Mouse (Mus musculus): ENCODE measurements around the gene Itgb6. TPM values are rescaled to one million over a fixed set of nuclear protein-coding genes. Genes with fewer than 3 reads are reported as not detected.

Itgb6 gene
- polyA plus RNA-seq, 1 experiment, result not detected

- H3K4me3 ChIP-seq (ENCODE audit: extremely low read depth, insufficient read depth, insufficient read length), result no peak overlapping the region
- WGBS, result 57% methylated on average over 3 of the region's 3 CpGs
- no peak overlapping the region for H3K27ac ChIP-seq (ENCODE audit: insufficient read depth, low read length)
- no peak for DNase-seq (ENCODE audit: low read depth in 1 of 2, low spot score in 2 of 2)
- TF ChIP-seq CTCF (IDR thresholded peaks at IDR 0.05; ENCODE audit: extremely low read depth, insufficient read depth, insufficient read length, insufficient replicate concordance) (no peak), POLR2A (IDR thresholded peaks at IDR 0.05; ENCODE audit: low read depth, low read length) (no peak)
- H3K36me3 ChIP-seq (ENCODE audit: control insufficient read depth, insufficient read depth, low read length), result no peaks in the 10 kb centered on the region
- no peaks in the 10 kb centered on the region for H3K4me1 ChIP-seq (ENCODE audit: control insufficient read depth, insufficient read depth, insufficient read length)
- no peaks in the 10 kb centered on the region for H3K27me3 ChIP-seq (ENCODE audit: control insufficient read depth, insufficient read depth, low read length)
Observed at GRCm38 (mm10) chr2:60643406-60643805, 79.0 kb downstream of the Itgb6 start.

GRCm38 (mm10) chr2:60642606-60643005 is 79.8 kb downstream of the Itgb6 start:
- 88% methylated on average over 7 of the region's 7 CpGs for WGBS
- H3K27ac ChIP-seq (ENCODE audit: insufficient read depth, low read length), result no peak overlapping the region
- H3K4me3 ChIP-seq (ENCODE audit: extremely low read depth, insufficient read depth, insufficient read length), result no peak overlapping the region
- DNase-seq (ENCODE audit: low read depth in 1 of 2, low spot score in 2 of 2), result no peak
- TF ChIP-seq CTCF (IDR thresholded peaks at IDR 0.05; ENCODE audit: extremely low read depth, insufficient read depth, insufficient read length, insufficient replicate concordance) (no peak), POLR2A (IDR thresholded peaks at IDR 0.05; ENCODE audit: low read depth, low read length) (no peak)
- no peaks in the 10 kb centered on the region for H3K36me3 ChIP-seq (ENCODE audit: control insufficient read depth, insufficient read depth, low read length)
- H3K27me3 ChIP-seq (ENCODE audit: control insufficient read depth, insufficient read depth, low read length), result no peaks in the 10 kb centered on the region
- no peaks in the 10 kb centered on the region for H3K4me1 ChIP-seq (ENCODE audit: control insufficient read depth, insufficient read depth, insufficient read length)

- H3K4me3 ChIP-seq (ENCODE audit: extremely low read depth, insufficient read depth, insufficient read length), result no peak overlapping the region
- WGBS, result 84% methylated on average over 7 of the region's 7 CpGs
- DNase-seq (ENCODE audit: low read depth in 1 of 2, low spot score in 2 of 2), result no peak
- no peak for TF ChIP-seq POLR2A (IDR thresholded peaks at IDR 0.05; ENCODE audit: low read depth, low read length)
- TF ChIP-seq CTCF (IDR thresholded peaks at IDR 0.05; ENCODE audit: extremely low read depth, insufficient read depth, insufficient read length, insufficient replicate concordance), result no peak
- no peaks in the 10 kb centered on the region for H3K27me3 ChIP-seq (ENCODE audit: control insufficient read depth, insufficient read depth, low read length)
- no peak overlapping the region for H3K27ac ChIP-seq (ENCODE audit: insufficient read depth, low read length)
- H3K4me1 ChIP-seq (ENCODE audit: control insufficient read depth, insufficient read depth, insufficient read length), result no peaks in the 10 kb centered on the region
- H3K36me3 ChIP-seq (ENCODE audit: control insufficient read depth, insufficient read depth, low read length), result no peaks in the 10 kb centered on the region
Observed at GRCm38 (mm10) chr2:60640342-60640672, 82.1 kb downstream of the Itgb6 start.

GRCm38 (mm10) chr2:60639617-60640341 is 82.7 kb downstream of the Itgb6 start:
- 91% methylated on average over 10 of the region's 10 CpGs for WGBS
- no peaks in the 10 kb centered on the region for H3K36me3 ChIP-seq (ENCODE audit: control insufficient read depth, insufficient read depth, low read length)
- no peaks in the 10 kb centered on the region for H3K4me1 ChIP-seq (ENCODE audit: control insufficient read depth, insufficient read depth, insufficient read length)
- no peak overlapping the region for H3K27ac ChIP-seq (ENCODE audit: insufficient read depth, low read length)
- TF ChIP-seq CTCF (IDR thresholded peaks at IDR 0.05; ENCODE audit: extremely low read depth, insufficient read depth, insufficient read length, insufficient replicate concordance) (no peak), POLR2A (IDR thresholded peaks at IDR 0.05; ENCODE audit: low read depth, low read length) (no peak)
- H3K27me3 ChIP-seq (ENCODE audit: control insufficient read depth, insufficient read depth, low read length), result no peaks in the 10 kb centered on the region
- DNase-seq (ENCODE audit: low read depth in 1 of 2, low spot score in 2 of 2), result no peak
- H3K4me3 ChIP-seq (ENCODE audit: extremely low read depth, insufficient read depth, insufficient read length), result no peak overlapping the region

GRCm38 (mm10) chr2:60636910-60637761 is 85.3 kb downstream of the Itgb6 start:
- no peak for DNase-seq (ENCODE audit: low read depth in 1 of 2, low spot score in 2 of 2)
- 87% methylated on average over 20 of the region's 20 CpGs for WGBS
- Histone ChIP-seq H3K4me3 (ENCODE audit: extremely low read depth, insufficient read depth, insufficient read length) (no peak overlapping the region), H3K27me3 (ENCODE audit: control insufficient read depth, insufficient read depth, low read length) (no peaks in the 10 kb centered on the region), H3K27ac (ENCODE audit: insufficient read depth, low read length) (no peak overlapping the region), H3K4me1 (ENCODE audit: control insufficient read depth, insufficient read depth, insufficient read length) (no peaks in the 10 kb centered on the region), H3K36me3 (ENCODE audit: control insufficient read depth, insufficient read depth, low read length) (no peaks in the 10 kb centered on the region)
- TF ChIP-seq POLR2A (IDR thresholded peaks at IDR 0.05; ENCODE audit: low read depth, low read length), result no peak
- TF ChIP-seq CTCF (IDR thresholded peaks at IDR 0.05; ENCODE audit: extremely low read depth, insufficient read depth, insufficient read length, insufficient replicate concordance), result no peak

- WGBS, result 91% methylated on average over 3 of the region's 3 CpGs
- no peaks in the 10 kb centered on the region for H3K27me3 ChIP-seq (ENCODE audit: control insufficient read depth, insufficient read depth, low read length)
- no peak for TF ChIP-seq CTCF (IDR thresholded peaks at IDR 0.05; ENCODE audit: extremely low read depth, insufficient read depth, insufficient read length, insufficient replicate concordance)
- no peak for TF ChIP-seq POLR2A (IDR thresholded peaks at IDR 0.05; ENCODE audit: low read depth, low read length)
Observed at GRCm38 (mm10) chr2:60636481-60636880, 86.0 kb downstream of the Itgb6 start.

GRCm38 (mm10) chr2:60636038-60636437 is 86.4 kb downstream of the Itgb6 start:
- TF ChIP-seq CTCF (IDR thresholded peaks at IDR 0.05; ENCODE audit: extremely low read depth, insufficient read depth, insufficient read length, insufficient replicate concordance) (no peak), POLR2A (IDR thresholded peaks at IDR 0.05; ENCODE audit: low read depth, low read length) (no peak)
- no peak for DNase-seq (ENCODE audit: low read depth in 1 of 2, low spot score in 2 of 2)
- no peaks in the 10 kb centered on the region for H3K4me1 ChIP-seq (ENCODE audit: control insufficient read depth, insufficient read depth, insufficient read length)
- no peaks in the 10 kb centered on the region for H3K27me3 ChIP-seq (ENCODE audit: control insufficient read depth, insufficient read depth, low read length)
- WGBS, result 91% methylated on average over 6 of the region's 6 CpGs
- no peaks in the 10 kb centered on the region for H3K36me3 ChIP-seq (ENCODE audit: control insufficient read depth, insufficient read depth, low read length)
- no peak overlapping the region for H3K4me3 ChIP-seq (ENCODE audit: extremely low read depth, insufficient read depth, insufficient read length)
- no peak overlapping the region for H3K27ac ChIP-seq (ENCODE audit: insufficient read depth, low read length)

More at GRCm38 (mm10) chr2:60636481-60636880, 86.0 kb downstream of the Itgb6 start:
- Histone ChIP-seq H3K4me3 (ENCODE audit: extremely low read depth, insufficient read depth, insufficient read length) (no peak overlapping the region), H3K27ac (ENCODE audit: insufficient read depth, low read length) (no peak overlapping the region), H3K36me3 (ENCODE audit: control insufficient read depth, insufficient read depth, low read length) (no peaks in the 10 kb centered on the region), H3K4me1 (ENCODE audit: control insufficient read depth, insufficient read depth, insufficient read length) (no peaks in the 10 kb centered on the region)
- DNase-seq (ENCODE audit: low read depth in 1 of 2, low spot score in 2 of 2), result no peak

Measured in spleen, adult 2 months (tissue).